Mouse (Mus musculus) midbrain, embryonic 16.5 days (tissue): Measurements from ENCODE around the gene E330021D16Rik. TPM values are rescaled to one million over a fixed set of nuclear protein-coding genes. Genes with fewer than 3 reads are reported as not detected.
A peak's percentile ranks its signal among the peaks of the same experiment; 100 is the strongest.

Experiments
- ATAC-seq: fragments of 200-750 bp; cut with Nextera tagmentation; 2 replicates; pipeline ENCODE4 v1.8.0; 2017; ENCODE audit warnings: moderate TSS enrichment
- H3K27ac ChIP-seq: fragments of 300-500 bp; sonication (generic); 2 replicates; pipeline ENCODE4 v1.5.1; 2014; ENCODE audit warnings: mild to moderate bottlenecking, low read length, mixed read lengths
- H3K27me3 ChIP-seq: fragments of 300-500 bp; sonication (generic); 2 replicates; pipeline ENCODE4 v1.6.1; 2014; ENCODE audit warnings: low read depth, low read length, mixed read lengths; ENCODE audit not compliant: control insufficient read depth, insufficient read depth
- H3K36me3 ChIP-seq: fragments of 300-500 bp; sonication (generic); 2 replicates; pipeline ENCODE4 v1.6.1; 2014; ENCODE audit warnings: mild to moderate bottlenecking, low read length, moderate library complexity, mixed read lengths; ENCODE audit not compliant: control insufficient read depth, insufficient read depth
- H3K4me1 ChIP-seq: fragments of 300-500 bp; sonication (generic); 2 replicates; pipeline ENCODE4 v1.6.1; 2014; ENCODE audit warnings: mild to moderate bottlenecking, low read length, mixed read lengths; ENCODE audit not compliant: control insufficient read depth, insufficient read depth
- H3K4me2 ChIP-seq: fragments of 300-500 bp; sonication (generic); 2 replicates; pipeline ENCODE4 v1.6.1; 2014; ENCODE audit warnings: mild to moderate bottlenecking, low read length, mixed read lengths
- H3K4me3 ChIP-seq: fragments of 300-500 bp; sonication (generic); 2 replicates; pipeline ENCODE4 v1.5.1; 2014; ENCODE audit warnings: low read depth, mild to moderate bottlenecking, low read length, moderate library complexity, mixed read lengths
- H3K9ac ChIP-seq: fragments of 300-500 bp; sonication (generic); 2 replicates; pipeline ENCODE4 v1.6.1; 2014; ENCODE audit warnings: low read depth, low read length, mixed read lengths
- H3K9me3 ChIP-seq: fragments of 300-500 bp; sonication (generic); replicated peaks from 2 replicates; pipeline ENCODE4 v1.6.1; 2014; ENCODE audit warnings: mild to moderate bottlenecking, low read length, mixed read lengths; ENCODE audit not compliant: control insufficient read depth, poor library complexity, severe bottlenecking
- WGBS: fragments of 180-500 bp; shearing (Covaris S2); extraction: QIAGEN DNeasy Blood & Tissue Kit; methylation state at CpG from one replicate; pipeline ENCODE4 v1.1.7; 2014; 5-methylcytosine and 5-hydroxymethylcytosine counted together
- polyA plus RNA-seq: library from polyadenylated mRNA; unstranded; fragments of >200 nt; fragmentation: Nextera tagmentation; extraction: Ambion mirVana; gene quantifications from 2 replicates; pipeline ENCODE4 v1.2.1, GENCODE M21; 2015

E330021D16Rik gene
- polyA plus RNA-seq, 1 experiment from 2014 or later = not detected

DNA sequence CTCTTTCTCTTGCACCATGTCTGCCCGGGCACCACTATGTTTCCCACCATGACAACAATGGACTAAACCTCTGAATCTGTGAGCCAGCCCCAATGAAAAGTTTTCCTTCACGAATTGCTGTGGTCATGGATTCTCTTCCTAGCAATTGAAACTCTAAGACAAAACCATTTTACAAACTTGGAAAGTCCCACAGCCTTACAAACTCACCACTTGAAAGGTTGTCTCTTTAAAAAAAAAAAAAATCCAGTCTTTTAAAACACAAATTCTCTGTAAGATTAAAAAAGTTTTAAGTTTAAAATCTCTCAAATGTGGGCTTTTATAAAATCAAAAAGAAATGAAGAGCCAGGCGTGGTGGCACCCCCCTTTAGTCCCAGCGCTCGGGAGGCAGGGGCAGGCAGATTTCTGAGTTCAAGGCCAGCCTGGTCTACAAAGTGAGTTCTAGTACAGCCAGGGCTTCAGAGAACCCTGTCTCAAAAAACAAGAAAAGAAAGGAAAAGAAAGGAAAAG is 1.5 kb downstream of the E330021D16Rik start:
- WGBS = 88% methylated on average over 5 of the region's 5 CpGs
- Histone ChIP-seq H3K4me3 (no peak overlapping the region), H3K9ac (no peak overlapping the region)

DNA sequence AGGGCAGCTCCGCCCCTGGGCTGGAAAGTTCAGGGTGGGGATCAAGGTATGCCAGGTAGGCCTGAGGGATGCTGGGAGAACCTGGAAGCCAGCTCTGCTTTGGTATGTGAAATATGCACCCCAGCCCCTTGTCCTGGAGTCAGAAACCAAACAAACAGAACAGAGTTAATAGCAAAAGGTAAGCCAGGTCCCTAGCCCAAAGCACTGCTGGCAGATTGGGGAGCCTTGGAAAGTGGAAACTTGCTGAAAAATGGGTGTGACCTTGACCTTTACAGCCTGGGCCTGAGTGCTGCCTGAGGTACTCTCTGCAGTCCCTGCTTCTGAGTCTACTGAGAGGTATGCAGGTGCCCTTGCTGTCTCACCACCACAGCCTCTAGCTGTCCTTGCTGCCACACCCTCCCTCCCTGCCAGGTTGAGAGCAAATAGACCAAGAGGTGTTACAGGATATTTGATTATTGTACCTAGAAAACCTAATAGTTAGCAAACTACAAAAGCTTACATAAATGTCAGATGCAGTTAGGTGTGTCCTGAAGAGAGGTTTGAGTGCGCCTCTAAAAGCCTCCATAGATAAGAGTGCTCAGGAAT is 7.7 kb downstream of the E330021D16Rik start:
- H3K4me3 ChIP-seq = no peak overlapping the region
- H3K27ac ChIP-seq = no peak overlapping the region
- ATAC-seq = no peak
- no peaks in the 10 kb centered on the region for H3K36me3 ChIP-seq
- H3K9ac ChIP-seq = no peak overlapping the region
- no peaks in the 10 kb centered on the region for H3K9me3 ChIP-seq
- H3K4me1 ChIP-seq = no peaks in the 10 kb centered on the region
- H3K4me2 ChIP-seq = no peak overlapping the region
- no peaks in the 10 kb centered on the region for H3K27me3 ChIP-seq
- WGBS = 92% methylated on average over 2 of the region's 2 CpGs

More for the DNA sequence above, 1.5 kb downstream of the E330021D16Rik start:
- no peaks in the 10 kb centered on the region for H3K27me3 ChIP-seq
- no peaks in the 10 kb centered on the region for H3K4me1 ChIP-seq
- no peaks in the 10 kb centered on the region; the same call in 1 of the 2 replicates for H3K9me3 ChIP-seq
- no peaks in the 10 kb centered on the region for H3K36me3 ChIP-seq
- no peak overlapping the region for H3K4me2 ChIP-seq
- no peak overlapping the region for H3K27ac ChIP-seq
- no peak for ATAC-seq

- no peak overlapping the region for H3K4me3 ChIP-seq
- no peak overlapping the region for H3K27ac ChIP-seq
- no peaks in the 10 kb centered on the region for H3K27me3 ChIP-seq
- no peak overlapping the region for H3K9ac ChIP-seq
- no peak for ATAC-seq
- H3K4me1 ChIP-seq = no peaks in the 10 kb centered on the region
- no peak overlapping the region for H3K4me2 ChIP-seq
- H3K36me3 ChIP-seq = no peaks in the 10 kb centered on the region
- H3K9me3 ChIP-seq = no peaks in the 10 kb centered on the region
- 90% methylated on average over 9 of the region's 9 CpGs for WGBS
Observed at GRCm38 (mm10) chr6:136396860-136397259, 18.5 kb downstream of the E330021D16Rik start.

GRCm38 (mm10) chr6:136390262-136390661 is 25.1 kb downstream of the E330021D16Rik start:
- 25% methylated on average over 9 of the region's 9 CpGs for WGBS
- H3K9me3 ChIP-seq = no peaks in the 10 kb centered on the region
- H3K9ac ChIP-seq = no peak overlapping the region
- no peaks in the 10 kb centered on the region for H3K4me1 ChIP-seq
- no peaks in the 10 kb centered on the region for H3K36me3 ChIP-seq
- no peaks in the 10 kb centered on the region for H3K27me3 ChIP-seq
- H3K27ac ChIP-seq = no peak overlapping the region
- H3K4me3 ChIP-seq = no peak overlapping the region
- H3K4me2 ChIP-seq = 0 out of 2 replicates have a peak overlapping the region, but pooled peaks have one; percentile 14
- no peak for ATAC-seq

DNA sequence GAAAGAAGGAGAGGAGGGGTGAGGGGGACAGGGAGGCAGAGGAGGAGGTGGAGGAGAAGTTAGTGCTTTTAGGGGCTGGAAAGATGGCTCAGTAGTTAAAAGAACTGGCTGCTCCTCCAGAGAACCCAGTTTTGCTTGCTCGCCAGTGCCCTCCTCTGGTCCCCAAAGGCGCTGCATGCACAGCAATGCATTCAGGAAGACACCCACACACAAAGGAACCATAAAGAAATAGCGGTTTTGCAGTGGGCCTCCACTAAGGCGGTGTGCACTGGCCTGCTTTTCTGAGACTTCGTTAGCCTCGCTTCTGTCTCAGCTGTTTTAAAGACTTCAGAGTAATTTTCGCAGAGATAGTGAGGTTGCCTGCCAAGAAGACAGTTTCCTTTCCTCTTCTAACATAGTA is 30.1 kb downstream of the E330021D16Rik start:
- Histone ChIP-seq H3K9me3 (no peaks in the 10 kb centered on the region), H3K27me3 (no peaks in the 10 kb centered on the region), H3K27ac (no peak overlapping the region), H3K4me1 (no peaks in the 10 kb centered on the region), H3K4me3 (no peak overlapping the region), H3K9ac (no peak overlapping the region), H3K36me3 (no peaks in the 10 kb centered on the region), H3K4me2 (no peak overlapping the region)
- ATAC-seq = no peak
- WGBS = 73% methylated on average over 7 of the region's 7 CpGs

DNA sequence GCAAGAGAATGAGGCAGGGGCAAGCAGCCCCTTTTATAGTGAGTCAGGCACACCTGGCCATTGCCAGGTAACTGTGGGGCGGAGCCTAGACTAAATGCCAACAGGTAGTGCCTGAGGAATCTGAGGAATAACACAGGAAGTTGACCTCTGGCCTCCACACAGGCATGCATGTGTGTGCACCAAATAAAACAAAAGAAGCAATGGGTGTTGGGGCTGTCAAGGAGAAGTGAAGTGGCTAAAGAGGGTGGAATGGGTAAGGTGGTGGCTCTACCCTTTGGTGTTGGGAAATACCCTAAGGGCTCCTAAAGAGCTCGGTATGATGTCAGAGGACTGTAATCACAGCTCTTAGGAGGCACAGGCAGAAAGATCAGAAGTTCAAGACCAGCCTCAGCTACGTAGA is 32.2 kb downstream of the E330021D16Rik start:
- Histone ChIP-seq H3K4me3 (no peak overlapping the region), H3K4me2 (no peak overlapping the region), H3K27ac (no peak overlapping the region), H3K9me3 (no peaks in the 10 kb centered on the region), H3K9ac (no peak overlapping the region), H3K27me3 (no peaks in the 10 kb centered on the region), H3K36me3 (no peaks in the 10 kb centered on the region), H3K4me1 (no peaks in the 10 kb centered on the region)
- ATAC-seq = no peak
- WGBS = 88% methylated on average over 3 of the region's 3 CpGs

DNA sequence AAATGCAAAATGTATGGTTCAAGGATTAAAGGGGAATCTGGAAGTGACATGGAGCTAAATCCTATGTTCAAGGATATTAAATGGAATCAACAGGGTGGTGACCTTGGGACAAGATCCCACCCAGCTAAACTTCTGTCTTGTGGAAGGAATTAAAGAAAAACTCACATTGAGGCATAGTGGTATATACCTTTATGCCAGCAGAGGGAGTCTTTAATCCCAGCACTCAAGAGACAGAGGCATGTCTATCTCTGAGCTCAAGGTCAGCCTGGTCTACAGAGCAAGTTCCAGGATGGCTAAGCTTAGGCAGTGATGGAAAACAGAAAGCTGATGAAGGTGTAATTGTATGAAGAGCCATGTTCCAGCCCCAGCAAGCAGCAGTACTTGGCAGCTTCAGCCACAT is 39.3 kb downstream of the E330021D16Rik start:
- Histone ChIP-seq H3K9ac (no peak overlapping the region), H3K4me2 (no peak overlapping the region), H3K4me3 (no peak overlapping the region), H3K9me3 (0 out of 2 replicates have a peak, but pooled peaks cover 4% of the 10 kb centered on the region), H3K27me3 (no peaks in the 10 kb centered on the region), H3K4me1 (no peaks in the 10 kb centered on the region), H3K27ac (no peak overlapping the region), H3K36me3 (no peaks in the 10 kb centered on the region)
- no peak for ATAC-seq

- Histone ChIP-seq H3K4me2 (no peak overlapping the region), H3K4me1 (peaks cover 6% of the 10 kb centered on the region; the same call in 1 of the 2 replicates), H3K27ac (no peak overlapping the region), H3K27me3 (no peaks in the 10 kb centered on the region), H3K9ac (no peak overlapping the region), H3K9me3 (no peaks in the 10 kb centered on the region), H3K4me3 (no peak overlapping the region), H3K36me3 (no peaks in the 10 kb centered on the region)
- 0 out of 2 replicates have a peak, but pooled peaks have one; percentile 11 for ATAC-seq
- WGBS = 77% methylated on average over 12 of the region's 12 CpGs
Observed at GRCm38 (mm10) chr6:136364430-136365098, 50.8 kb downstream of the E330021D16Rik start.

DNA sequence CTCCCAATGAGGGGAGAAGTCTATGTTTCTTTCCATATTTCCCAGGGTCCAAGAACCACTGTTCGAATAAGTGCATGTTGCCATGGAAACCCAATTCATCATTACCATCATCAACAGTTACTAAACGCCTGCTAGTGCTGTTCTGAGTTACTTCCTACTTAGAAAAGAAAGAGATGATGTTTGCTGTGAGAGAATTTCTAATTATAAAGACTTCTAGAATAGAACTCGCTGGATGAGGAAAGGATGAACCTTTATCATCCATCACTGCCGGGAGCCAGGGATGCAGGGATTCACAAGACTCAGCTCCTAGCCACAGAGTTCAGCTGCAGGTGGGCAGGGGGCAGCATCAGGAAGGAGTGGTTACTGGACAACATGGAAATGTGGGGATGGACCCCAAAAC is 51.4 kb downstream of the E330021D16Rik start:
- Histone ChIP-seq H3K27me3 (no peaks in the 10 kb centered on the region), H3K36me3 (no peaks in the 10 kb centered on the region), H3K9me3 (no peaks in the 10 kb centered on the region), H3K4me1 (peaks cover 6% of the 10 kb centered on the region; the same call in 1 of the 2 replicates), H3K9ac (no peak overlapping the region), H3K4me2 (no peak overlapping the region), H3K27ac (no peak overlapping the region), H3K4me3 (no peak overlapping the region)
- no peak for ATAC-seq
- WGBS = 50% methylated on average over 4 of the region's 4 CpGs
